Mouse (Mus musculus) thymus, postnatal 10 days (tissue): ENCODE measurements around the gene Fgr.

Experiments used
- DNase-seq, 2 experiments: peaks; one replicate each; pipeline ENCODE4 v3.0.0; 2021; ENCODE audit warnings: low spot score in 2 of 2

The Fgr gene

GRCm38 (mm10) chr4:133014896-133015709 is 41.2 kb downstream of the Fgr start:
- DNase-seq = no peak

GRCm38 (mm10) chr4:133015710-133016651 is 42.1 kb downstream of the Fgr start:
- DNase-seq = no peak

- DNase-seq = no peak
These were observed 43.0 kb downstream of the Fgr start for GRCm38 (mm10) chr4:133016677-133017415.

- no peak for DNase-seq
These were observed 43.8 kb downstream of the Fgr start for GRCm38 (mm10) chr4:133017597-133018262.

GRCm38 (mm10) chr4:133018263-133018798 is 44.4 kb downstream of the Fgr start:
- DNase-seq = no peak

- no peak for DNase-seq
These were observed 46.8 kb downstream of the Fgr start for GRCm38 (mm10) chr4:133020721-133021120.

- DNase-seq = no peak
These were observed 47.3 kb downstream of the Fgr start for GRCm38 (mm10) chr4:133021181-133021671.

GRCm38 (mm10) chr4:133022217-133022616 is 48.3 kb downstream of the Fgr start:
- DNase-seq = no peak

- DNase-seq = no peak
These were observed 49.2 kb downstream of the Fgr start for GRCm38 (mm10) chr4:133022954-133023635.

GRCm38 (mm10) chr4:133023636-133024035 is 49.7 kb downstream of the Fgr start:
- DNase-seq = no peak

- DNase-seq = no peak
These were observed 50.5 kb downstream of the Fgr start for GRCm38 (mm10) chr4:133024404-133024803.

GRCm38 (mm10) chr4:133024969-133025685 is 51.2 kb downstream of the Fgr start:
- DNase-seq = no peak

- no peak for DNase-seq
These were observed 52.4 kb downstream of the Fgr start for GRCm38 (mm10) chr4:133026272-133026671.

- DNase-seq = no peak
These were observed 53.0 kb downstream of the Fgr start for GRCm38 (mm10) chr4:133026826-133027375.

GRCm38 (mm10) chr4:133027721-133028120 is 53.8 kb downstream of the Fgr start:
- no peak for DNase-seq

GRCm38 (mm10) chr4:133028193-133028592 is 54.3 kb downstream of the Fgr start:
- no peak for DNase-seq

- DNase-seq = no peak
These were observed 55.0 kb downstream of the Fgr start for GRCm38 (mm10) chr4:133028875-133029274.

- DNase-seq = no peak
These were observed 58.7 kb downstream of the Fgr start for GRCm38 (mm10) chr4:133032410-133033095.

- no peak for DNase-seq
These were observed 60.6 kb downstream of the Fgr start for GRCm38 (mm10) chr4:133034478-133034877.
